Mouse (Mus musculus) limb, embryonic 14.5 days (tissue): ENCODE data around the gene Rnf17. TPM values are rescaled to one million over a fixed set of nuclear protein-coding genes. Genes with fewer than 3 reads are reported as not detected.

ENCODE experiments used
- ATAC-seq: fragments of 200-750 bp; cut with Nextera tagmentation; 2 replicates; pipeline ENCODE4 v1.8.0; 2017; ENCODE audit warnings: low read depth, moderate number of reproducible peaks, moderate TSS enrichment; ENCODE audit not compliant: low FRiP score
- DNase-seq: peaks from one replicate; pipeline ENCODE4 v3.0.0-alpha.2; 2015; ENCODE audit warnings: low spot score
- H3K27ac ChIP-seq: fragments of 300-500 bp; sonication (generic); replicated peaks from 2 replicates; pipeline ENCODE4 v1.5.1; 2014; ENCODE audit warnings: low read depth, mild to moderate bottlenecking, low read length, moderate library complexity, mixed read lengths
- H3K27me3 ChIP-seq: fragments of 300-500 bp; sonication (generic); 2 replicates; pipeline ENCODE4 v1.6.1; 2014; ENCODE audit warnings: low read length, mixed read lengths; ENCODE audit not compliant: control insufficient read depth, insufficient read depth
- H3K36me3 ChIP-seq: fragments of 300-500 bp; sonication (generic); 2 replicates; pipeline ENCODE4 v1.6.1; 2014; ENCODE audit warnings: mild to moderate bottlenecking, low read length, moderate library complexity, mixed read lengths; ENCODE audit not compliant: control insufficient read depth, insufficient read depth
- H3K4me1 ChIP-seq: fragments of 300-500 bp; sonication (generic); 2 replicates; pipeline ENCODE4 v1.6.1; 2014; ENCODE audit warnings: antibody characterized with exemption, low read length, mixed read lengths; ENCODE audit not compliant: control insufficient read depth, insufficient read depth
- H3K4me2 ChIP-seq: fragments of 300-500 bp; sonication (generic); replicated peaks from 2 replicates; pipeline ENCODE4 v1.6.1; 2014; ENCODE audit warnings: low read depth, mild to moderate bottlenecking, low read length, moderate library complexity; ENCODE audit not compliant: severe bottlenecking
- H3K4me3 ChIP-seq: fragments of 300-500 bp; sonication (generic); replicated peaks from 2 replicates; pipeline ENCODE4 v1.5.1; 2014; ENCODE audit warnings: low read length
- H3K9ac ChIP-seq: fragments of 300-500 bp; sonication (generic); 2 replicates; pipeline ENCODE4 v1.6.1; 2014; ENCODE audit warnings: mild to moderate bottlenecking, low read depth, low read length, moderate library complexity; ENCODE audit not compliant: severe bottlenecking
- H3K9me3 ChIP-seq: fragments of 300-500 bp; sonication (generic); 2 replicates; pipeline ENCODE4 v1.6.1; 2016; ENCODE audit warnings: low read length; ENCODE audit not compliant: control insufficient read depth
- POLR2A ChIP-seq: fragments of 200-500 bp; IDR thresholded peaks from 2 replicates; pipeline ENCODE4 v1.8.0; 2012; ENCODE audit warnings: inconsistent platforms, mild to moderate bottlenecking, moderate library complexity, borderline replicate concordance; ENCODE audit not compliant: insufficient read depth, insufficient read length; ENCODE audit errors: extremely low read depth
- WGBS: fragments of 180-500 bp; shearing (Covaris S2); extraction: QIAGEN DNeasy Blood & Tissue Kit; methylation state at CpG from one replicate; pipeline ENCODE4 v1.1.7; 2014; 5-methylcytosine and 5-hydroxymethylcytosine counted together
- polyA plus RNA-seq, 2 experiments: library from polyadenylated mRNA; depleted of rRNA in 1 of 2; stranded (reverse) in 1 of 2; unstranded in 1 of 2; fragments of >200 nt; fragmentation: Nextera tagmentation in 1 of 2; extraction: Ambion mirVana in 1 of 2; gene quantifications; 2 replicates each; pipeline versions ENCODE4 v1.2.1 to v1.2.3; 2012 to 2014

The Rnf17 gene
- polyA plus RNA-seq, 2 experiments, result 0.72 to 1.2 TPM

GRCm38 (mm10) chr14:56403072-56403375 is 643 bp downstream of the Rnf17 start:
- no peaks in the 10 kb centered on the region for H3K4me1 ChIP-seq
- no peak for ATAC-seq
- H3K36me3 ChIP-seq, result no peaks in the 10 kb centered on the region
- H3K4me2 ChIP-seq, result no peak overlapping the region
- TF ChIP-seq POLR2A, result no peak
- no peak overlapping the region for H3K9ac ChIP-seq
- no peak overlapping the region for H3K4me3 ChIP-seq
- H3K27me3 ChIP-seq, result no peaks in the 10 kb centered on the region
- H3K27ac ChIP-seq, result no peak overlapping the region
- 96% methylated on average over 2 of the region's 2 CpGs for WGBS
- DNase-seq, result no peak
- H3K9me3 ChIP-seq, result no peaks in the 10 kb centered on the region

- Histone ChIP-seq H3K4me2 (no peak overlapping the region), H3K27me3 (no peaks in the 10 kb centered on the region), H3K9ac (no peak overlapping the region), H3K27ac (no peak overlapping the region), H3K4me1 (no peaks in the 10 kb centered on the region), H3K36me3 (no peaks in the 10 kb centered on the region), H3K9me3 (no peaks in the 10 kb centered on the region), H3K4me3 (no peak overlapping the region)
- 27% methylated on average over 2 of the region's 2 CpGs for WGBS
- DNase-seq, result no peak
- no peak for ATAC-seq
- TF ChIP-seq POLR2A, result no peak
These were observed 59.7 kb downstream of the Rnf17 start for GRCm38 (mm10) chr14:56462090-56462489.

DNA sequence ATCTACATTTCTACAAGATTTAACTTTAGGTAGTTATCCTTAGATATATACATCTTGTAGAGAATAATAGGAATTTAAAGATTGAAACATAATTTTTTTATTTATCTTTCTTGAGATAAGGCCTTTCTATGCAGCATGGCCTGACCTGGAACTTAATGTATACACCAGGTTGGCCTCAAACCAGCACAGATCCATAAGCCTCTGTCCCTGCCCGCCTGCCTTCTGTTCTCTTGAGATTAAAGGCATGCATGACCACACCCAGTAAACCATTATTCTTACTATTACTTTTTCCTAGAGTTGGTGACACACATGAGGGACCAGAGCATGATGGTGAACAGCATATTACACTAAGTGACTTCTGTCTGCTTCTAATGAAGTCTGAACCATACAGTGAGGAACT is 60.3 kb downstream of the Rnf17 start:
- Histone ChIP-seq H3K4me1 (no peaks in the 10 kb centered on the region), H3K27ac (no peak overlapping the region), H3K9ac (no peak overlapping the region), H3K36me3 (no peaks in the 10 kb centered on the region), H3K27me3 (no peaks in the 10 kb centered on the region), H3K4me3 (no peak overlapping the region), H3K4me2 (no peak overlapping the region), H3K9me3 (no peaks in the 10 kb centered on the region)
- no peak for ATAC-seq
- no peak for DNase-seq
- TF ChIP-seq POLR2A, result no peak
- WGBS, result 66% methylated on average over 1 of the region's 1 CpGs

DNA sequence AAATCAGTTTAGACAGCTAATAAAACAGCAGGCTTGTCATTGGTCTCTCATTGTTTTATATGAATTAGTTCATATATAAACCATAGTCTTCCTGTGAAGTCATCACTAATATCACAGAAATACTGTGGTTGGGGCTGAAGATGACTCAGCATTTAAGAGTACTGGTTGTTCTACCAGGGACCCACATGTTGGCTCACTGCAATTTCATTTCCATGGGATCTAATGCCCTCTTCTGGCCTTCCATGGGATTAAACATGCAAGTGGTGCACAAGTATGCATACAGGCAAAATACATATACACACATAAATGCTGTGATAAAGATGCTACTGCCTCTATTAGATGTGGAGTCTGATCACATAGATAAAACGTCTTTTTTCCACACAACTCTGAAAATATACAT is 65.8 kb downstream of the Rnf17 start:
- H3K9ac ChIP-seq, result no peak overlapping the region
- no peak overlapping the region for H3K27ac ChIP-seq
- H3K4me1 ChIP-seq, result no peaks in the 10 kb centered on the region
- 64% methylated on average over 1 of the region's 1 CpGs for WGBS
- H3K27me3 ChIP-seq, result no peaks in the 10 kb centered on the region
- no peak overlapping the region for H3K4me2 ChIP-seq
- no peak for TF ChIP-seq POLR2A
- no peak for ATAC-seq
- H3K4me3 ChIP-seq, result no peak overlapping the region
- no peak for DNase-seq
- no peaks in the 10 kb centered on the region for H3K9me3 ChIP-seq
- no peaks in the 10 kb centered on the region for H3K36me3 ChIP-seq

- TF ChIP-seq POLR2A, result no peak
- no peaks in the 10 kb centered on the region for H3K4me1 ChIP-seq
- no peak for DNase-seq
These were observed 87.4 kb downstream of the Rnf17 start for GRCm38 (mm10) chr14:56489806-56490205.

DNA sequence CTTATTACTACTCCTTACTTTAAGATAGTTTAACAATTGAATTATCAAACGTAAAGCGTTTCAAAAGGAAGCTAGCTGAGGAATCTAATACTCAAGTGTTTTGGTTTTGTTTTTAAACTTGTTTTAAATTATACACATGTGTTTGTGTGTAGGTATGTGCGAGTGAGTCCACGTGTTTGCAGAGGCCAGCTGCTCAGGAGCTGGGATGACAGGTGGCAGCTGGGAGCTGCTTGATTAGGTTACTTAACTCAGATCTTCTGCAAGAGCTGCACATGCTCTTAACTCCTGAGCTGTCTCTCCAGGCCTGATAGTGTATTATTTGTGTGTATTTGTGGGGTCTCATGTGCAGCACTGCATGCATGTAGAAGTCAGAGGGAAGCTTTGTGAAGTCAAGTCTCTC is 100.0 kb downstream of the Rnf17 start:
- no peak overlapping the region for H3K9ac ChIP-seq
- no peak overlapping the region for H3K27ac ChIP-seq
- TF ChIP-seq POLR2A, result no peak
- H3K27me3 ChIP-seq, result no peaks in the 10 kb centered on the region
- no peaks in the 10 kb centered on the region for H3K36me3 ChIP-seq
- DNase-seq (no peak), ATAC-seq (no peak)
- H3K4me3 ChIP-seq, result no peak overlapping the region
- H3K9me3 ChIP-seq, result no peaks in the 10 kb centered on the region
- H3K4me2 ChIP-seq, result no peak overlapping the region
- 56% methylated on average over 4 of the region's 4 CpGs for WGBS
- no peaks in the 10 kb centered on the region for H3K4me1 ChIP-seq

More at GRCm38 (mm10) chr14:56489806-56490205, 87.4 kb downstream of the Rnf17 start:
- Histone ChIP-seq H3K36me3 (no peaks in the 10 kb centered on the region), H3K4me3 (no peak overlapping the region), H3K27me3 (no peaks in the 10 kb centered on the region), H3K9me3 (no peaks in the 10 kb centered on the region), H3K27ac (no peak overlapping the region), H3K4me2 (no peak overlapping the region), H3K9ac (no peak overlapping the region)
- ATAC-seq, result no peak
